Mouse (Mus musculus) liver, adult 2 months (tissue): ENCODE measurements around the gene Palm.

Experiments used
- CTCF ChIP-seq: fragments of 200-500 bp; IDR thresholded peaks from 2 replicates; pipeline ENCODE4 v1.5.1; 2011; ENCODE audit warnings: low read depth, low read length, control low read depth
- POLR2A ChIP-seq: fragments of 200-500 bp; IDR thresholded peaks from 2 replicates; pipeline ENCODE4 v1.6.1; 2011; ENCODE audit warnings: low read length, control low read depth; ENCODE audit not compliant: insufficient read depth; ENCODE audit errors: extremely low read depth

DNA sequence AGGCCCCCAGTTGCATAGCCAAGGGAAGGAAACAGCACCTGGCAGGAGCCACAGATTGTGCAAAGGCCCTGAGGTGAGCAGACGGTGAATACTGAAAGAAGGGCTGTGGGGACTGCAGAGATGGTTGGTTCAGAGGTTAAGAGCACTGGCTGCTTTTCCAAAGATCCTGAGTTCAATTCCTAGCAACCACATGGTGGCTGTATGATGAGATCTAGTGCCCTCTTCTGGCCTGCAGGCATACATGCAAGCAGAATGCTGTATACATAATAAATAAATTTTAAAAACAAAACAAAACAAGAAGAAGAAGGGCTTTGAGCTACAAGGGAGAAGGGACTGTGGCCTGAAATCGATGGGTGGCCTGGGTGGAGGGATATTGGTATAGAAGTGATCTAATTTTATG, 23.7 kb downstream of the Palm start:
- no peak for TF ChIP-seq POLR2A
- TF ChIP-seq CTCF = no peak
